Mouse (Mus musculus) MEL (cell line): ENCODE data around the gene Bace1. TPM values are rescaled to one million over a fixed set of nuclear protein-coding genes. Genes with fewer than 3 reads are reported as not detected.
A peak's percentile ranks its signal among the peaks of the same experiment; 100 is the strongest.

ENCODE experiments used
- DNase-seq: peaks from one replicate; pipeline ENCODE4 v3.0.0; 2011; ENCODE audit warnings: low read depth, low spot score
- H3K27ac ChIP-seq: 2 replicates; pipeline ENCODE4 v1.5.1; 2012; ENCODE audit warnings: low read depth, mild to moderate bottlenecking, control low read depth, low read length, moderate library complexity; ENCODE audit not compliant: control insufficient read depth
- H3K27me3 ChIP-seq, 2 experiments: fragments of 150-350 bp in 1 of 2; sonication (generic) in 1 of 2; 2 replicates each; pipeline ENCODE4 v1.6.1; 2012; ENCODE audit warnings: low read length in 2 of 2, mild to moderate bottlenecking in 2 of 2, improper control_type of control experiment in 1 of 2, moderate library complexity in 1 of 2; ENCODE audit not compliant: insufficient read depth in 2 of 2, control insufficient read depth in 1 of 2
- H3K36me3 ChIP-seq, 2 experiments: 2 replicates each; pipeline ENCODE4 v1.6.1; 2012 to 2014; ENCODE audit warnings: low read length in 2 of 2, improper control_type of control experiment in 1 of 2, inconsistent platforms in 1 of 2, mild to moderate bottlenecking in 1 of 2; ENCODE audit not compliant: insufficient read depth in 2 of 2, control insufficient read depth in 1 of 2
- H3K4me1 ChIP-seq, 2 experiments: fragments of 150-350 bp in 1 of 2; sonication (generic) in 1 of 2; 2 replicates each; pipeline ENCODE4 v1.6.1; 2012; ENCODE audit warnings: low read length in 2 of 2, improper control_type of control experiment in 1 of 2, mild to moderate bottlenecking in 1 of 2; ENCODE audit not compliant: insufficient read depth in 2 of 2, control insufficient read depth in 1 of 2
- H3K4me3 ChIP-seq, 2 experiments: fragments of 150-350 bp in 1 of 2; sonication (generic) in 1 of 2; 2 replicates each; pipeline ENCODE4 v1.5.1; 2012; ENCODE audit warnings: low read depth in 2 of 2, low read length in 2 of 2, mild to moderate bottlenecking in 2 of 2, moderate library complexity in 2 of 2, control low read depth in 1 of 2, improper control_type of control experiment in 1 of 2; ENCODE audit not compliant: control insufficient read depth in 1 of 2, insufficient read depth in 1 of 2
- H3K79me2 ChIP-seq: 2 replicates; pipeline ENCODE4 v1.6.1; 2012; ENCODE audit warnings: mild to moderate bottlenecking, low read length, moderate library complexity; ENCODE audit not compliant: control insufficient read depth, poor library complexity, insufficient read depth
- H3K9ac ChIP-seq: 2 replicates; pipeline ENCODE4 v1.6.1; 2012; ENCODE audit warnings: low read depth, mild to moderate bottlenecking, control low read depth, low read length, moderate library complexity; ENCODE audit not compliant: control insufficient read depth, poor library complexity, severe bottlenecking
- H3K9me3 ChIP-seq: fragments of 150-350 bp; sonication (generic); replicated peaks from 2 replicates; pipeline ENCODE4 v1.6.1; 2012; ENCODE audit warnings: mild to moderate bottlenecking, low read length, improper control_type of control experiment, moderate library complexity; ENCODE audit not compliant: insufficient read depth
- CHD1 ChIP-seq: IDR thresholded peaks from 2 replicates; pipeline ENCODE4 v1.6.1; 2012; ENCODE audit warnings: low read depth, mild to moderate bottlenecking, inconsistent platforms, low read length, improper control_type of control experiment
- CTCF ChIP-seq, 3 experiments: IDR thresholded peaks in 2 of 3; conservative IDR thresholded peaks in 1 of 3; 2 replicates each; pipeline ENCODE4 v1.5.1; 2011 to 2012; ENCODE audit warnings: low read length in 3 of 3, low read depth in 2 of 3, mild to moderate bottlenecking in 2 of 3, improper control_type of control experiment in 1 of 3, inconsistent platforms in 1 of 3, mixed read lengths in 1 of 3, moderate library complexity in 1 of 3; ENCODE audit not compliant: control insufficient read depth in 1 of 3, insufficient read depth in 1 of 3, poor library complexity in 1 of 3, severe bottlenecking in 1 of 3
- GATA1 ChIP-seq: IDR thresholded peaks from 2 replicates; pipeline ENCODE4 v1.6.1; 2011; ENCODE audit warnings: low read depth, low read length, improper control_type of control experiment
- KAT2A ChIP-seq: conservative IDR thresholded peaks from 2 replicates; pipeline ENCODE4 v1.6.1; 2012; ENCODE audit warnings: low read depth, low read length, improper control_type of control experiment, inconsistent platforms
- MAFK ChIP-seq: IDR thresholded peaks from 2 replicates; pipeline ENCODE4 v1.6.1; 2011; ENCODE audit warnings: low read depth, mild to moderate bottlenecking, low read length, improper control_type of control experiment, borderline replicate concordance
- MEF2A ChIP-seq: IDR thresholded peaks from 2 replicates; pipeline ENCODE4 v1.6.1; 2014; ENCODE audit warnings: low read depth, mild to moderate bottlenecking, inconsistent platforms, low read length, improper control_type of control experiment; ENCODE audit not compliant: poor library complexity, insufficient replicate concordance, severe bottlenecking; ENCODE audit errors: extremely low read depth
- MXI1 ChIP-seq: IDR thresholded peaks from 2 replicates; pipeline ENCODE4 v1.6.1; 2011; ENCODE audit warnings: mild to moderate bottlenecking, low read depth, low read length, improper control_type of control experiment
- MYC ChIP-seq: IDR thresholded peaks from 2 replicates; pipeline ENCODE4 v1.6.1; 2011; ENCODE audit warnings: low read depth, mild to moderate bottlenecking, low read length, improper control_type of control experiment, moderate library complexity
- NELFE ChIP-seq: IDR thresholded peaks from 2 replicates; pipeline ENCODE4 v1.6.1; 2011; ENCODE audit warnings: low read depth, low read length, improper control_type of control experiment
- POLR2A ChIP-seq, 2 experiments: IDR thresholded peaks; 2 replicates each; pipeline ENCODE4 v1.6.1; 2011 to 2012; ENCODE audit warnings: low read length in 2 of 2, mild to moderate bottlenecking in 2 of 2, control low read depth in 1 of 2, improper control_type of control experiment in 1 of 2, low read depth in 1 of 2, moderate library complexity in 1 of 2; ENCODE audit not compliant: control insufficient read depth in 1 of 2, insufficient read depth in 1 of 2, poor library complexity in 1 of 2
- POLR2AphosphoS5 ChIP-seq: IDR thresholded peaks from 2 replicates; pipeline ENCODE4 v1.6.1; 2012; ENCODE audit warnings: low read depth, borderline replicate concordance, mild to moderate bottlenecking, inconsistent platforms, low read length, moderate library complexity, mixed read lengths
- RCOR1 ChIP-seq: IDR thresholded peaks from 2 replicates; pipeline ENCODE4 v1.6.1; 2012; ENCODE audit warnings: low read depth, mild to moderate bottlenecking, inconsistent platforms, low read length, improper control_type of control experiment
- SMC3 ChIP-seq: IDR thresholded peaks from 2 replicates; pipeline ENCODE4 v1.6.1; 2011; ENCODE audit warnings: low read depth, low read length, improper control_type of control experiment
- TBP ChIP-seq: IDR thresholded peaks from 2 replicates; pipeline ENCODE4 v1.8.0; 2011; ENCODE audit warnings: low read depth, low read length, improper control_type of control experiment
- USF1 ChIP-seq: IDR thresholded peaks from 2 replicates; pipeline ENCODE4 v1.6.1; 2014; ENCODE audit warnings: low read depth, mild to moderate bottlenecking, inconsistent platforms, low read length, improper control_type of control experiment, moderate library complexity
- ZMIZ1 ChIP-seq: IDR thresholded peaks from 2 replicates; pipeline ENCODE4 v1.6.1; 2012; ENCODE audit warnings: low read depth, mild to moderate bottlenecking, inconsistent platforms, low read length, improper control_type of control experiment, moderate library complexity
- polyA plus RNA-seq, 2 experiments: library from polyadenylated mRNA; stranded (reverse) in 1 of 2; unstranded in 1 of 2; fragments of >175 nt in 1 of 2; fragments of >200 nt in 1 of 2; gene quantifications; 2 replicates each; pipeline versions ENCODE4 v1.2.1 to v1.2.4; 2012; ENCODE audit warnings: low replicate concordance in 2 of 2, low read depth in 1 of 2; ENCODE audit not compliant: insufficient read length in 2 of 2, insufficient read depth in 1 of 2, missing spikeins in 1 of 2
- total RNA-seq: library from RNA; depleted of rRNA; stranded (reverse); fragments of 300-350 nt; gene quantifications from 2 replicates; pipeline ENCODE4 v1.2.3, GENCODE M21; 2012

Bace1 gene
- total and polyA plus RNA-seq, 3 experiments: 0.27 to 4.0 TPM; not detected in 1

DNA sequence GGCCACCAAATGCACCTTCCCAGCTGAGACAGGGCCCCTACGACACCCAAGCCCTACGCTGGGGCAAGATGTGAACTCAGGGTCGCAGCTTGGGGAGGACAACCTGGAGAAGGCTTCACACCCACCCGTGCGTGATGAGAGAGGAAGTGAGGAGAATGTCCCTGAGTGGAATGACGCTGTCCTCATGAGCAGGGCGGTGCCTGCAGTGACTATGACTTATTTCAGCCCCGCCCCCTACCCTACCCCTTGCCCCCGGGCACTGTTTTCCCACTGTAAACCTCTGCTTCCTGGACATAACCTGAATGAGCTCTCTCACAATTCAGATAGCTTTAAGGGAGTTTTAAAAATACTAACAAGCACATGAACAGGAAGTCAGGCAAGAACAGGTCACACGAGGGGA lies 22.9 kb upstream of the Bace1 start:
- H3K4me3 ChIP-seq: no peak overlapping the region
- H3K27me3 ChIP-seq: no peaks in the 10 kb centered on the region
- H3K9ac ChIP-seq: no peak overlapping the region
- H3K4me1 ChIP-seq: no peaks in the 10 kb centered on the region
- no peaks in the 10 kb centered on the region for H3K79me2 ChIP-seq
- no peak for DNase-seq
- no peaks in the 10 kb centered on the region; a peak in 1 of 4 replicates for H3K36me3 ChIP-seq
- H3K9me3 ChIP-seq: no peaks in the 10 kb centered on the region
- no peak for TF ChIP-seq NELFE
- TF ChIP-seq, all 39 proteins: peak for 0
- no peak overlapping the region for H3K27ac ChIP-seq

DNA sequence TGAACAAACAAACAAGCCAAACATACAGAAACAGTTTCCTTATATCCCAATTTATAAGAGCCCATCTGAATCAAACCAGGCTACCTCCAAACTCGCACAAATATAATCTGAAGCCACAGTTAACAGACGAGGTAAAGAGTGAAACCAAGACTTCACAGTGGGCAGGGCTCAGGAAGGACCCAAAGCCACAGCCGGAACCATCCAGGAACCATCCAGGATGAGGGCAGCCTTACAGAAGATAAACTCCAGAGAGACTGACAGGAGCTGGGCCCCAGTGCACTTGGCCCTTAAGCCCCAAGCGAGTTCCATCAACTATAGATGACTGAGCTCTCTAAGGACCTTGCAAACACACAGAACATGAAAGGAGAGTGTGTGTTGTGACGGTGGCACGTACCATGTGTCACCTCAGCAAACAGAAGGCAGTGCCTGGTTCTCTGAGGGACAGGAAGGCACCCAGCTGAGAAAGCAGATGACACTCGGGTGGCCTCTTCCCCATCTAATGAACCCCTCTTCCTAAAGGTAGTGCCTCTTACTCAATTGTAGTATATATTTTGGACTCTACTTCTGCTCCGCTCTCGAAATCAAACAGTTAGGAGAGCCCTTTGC lies 19.9 kb upstream of the Bace1 start:
- Histone ChIP-seq H3K4me3 (no peak overlapping the region), H3K4me1 (no peaks in the 10 kb centered on the region), H3K9me3 (no peaks in the 10 kb centered on the region), H3K27ac (no peak overlapping the region), H3K27me3 (no peaks in the 10 kb centered on the region), H3K36me3 (no peaks in the 10 kb centered on the region), H3K79me2 (no peaks in the 10 kb centered on the region), H3K9ac (no peak overlapping the region)
- DNase-seq: no peak
- TF ChIP-seq ZMIZ1 (no peak), MAFK (no peak), MXI1 (no peak), TBP (no peak), GATA1 (no peak), MEF2A (no peak), POLR2AphosphoS5 (no peak), USF1 (no peak), SMC3 (no peak), CHD1 (no peak), NELFE (no peak), POLR2A (IDR thresholded peaks at IDR 0.05; ENCODE audit: control insufficient read depth in 1 of 2, insufficient read depth in 1 of 2, low read depth in 1 of 2, low read length in 2 of 2, poor library complexity in 1 of 2) (no peak)

DNA sequence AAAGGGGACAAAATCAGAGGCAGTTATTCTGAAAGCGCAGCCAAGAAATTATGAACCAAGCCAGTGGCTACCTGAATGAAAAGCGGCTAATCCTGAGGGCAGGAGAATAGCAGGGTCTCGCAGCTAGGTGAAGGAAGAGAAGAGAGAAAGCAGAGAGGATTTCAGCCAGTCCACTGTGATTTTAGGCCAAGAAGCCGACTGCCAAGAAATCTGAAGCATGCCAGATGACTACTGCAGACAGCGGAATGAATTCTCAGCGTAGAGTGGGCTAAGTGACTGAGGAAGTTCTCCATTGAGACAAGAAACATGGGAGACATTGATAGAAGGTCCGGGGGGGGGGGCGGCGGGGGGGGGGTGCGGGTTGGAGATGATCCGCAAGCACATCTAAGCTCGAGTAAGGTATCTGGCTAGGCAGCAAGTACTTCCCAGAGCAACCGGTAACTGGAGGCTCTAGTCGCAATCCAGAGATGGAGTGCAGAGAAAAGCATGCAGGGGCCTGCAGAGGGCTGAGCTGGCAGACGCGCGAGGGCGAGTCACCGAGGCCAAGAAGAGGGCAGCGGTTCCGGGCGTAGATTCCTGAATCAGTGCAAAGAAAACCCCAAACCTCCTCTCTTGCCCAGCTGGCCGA lies 10.6 kb upstream of the Bace1 start:
- Histone ChIP-seq H3K36me3 (no peaks in the 10 kb centered on the region), H3K27ac (no peak overlapping the region), H3K9ac (peak overlapping the region; percentile 81), H3K4me3 (peak overlapping the region; percentile 80 to 83), H3K4me1 (no peaks in the 10 kb centered on the region), H3K79me2 (no peaks in the 10 kb centered on the region), H3K9me3 (no peaks in the 10 kb centered on the region), H3K27me3 (no peaks in the 10 kb centered on the region)
- TF ChIP-seq CTCF (IDR thresholded peaks at IDR 0.05 in 2 of 3, conservative IDR thresholded peaks at IDR 0.05 in 1 of 3; ENCODE audit: control insufficient read depth in 1 of 3, insufficient read depth in 1 of 3, low read depth in 2 of 3, low read length in 3 of 3, poor library complexity in 1 of 3, severe bottlenecking in 1 of 3) (no peak), MAFK (no peak), RCOR1 (peak; percentile 32; the same call in 1 of the 2 replicates), MYC (0 out of 2 replicates have a peak, but pooled peaks have one; percentile 2), KAT2A (no peak)
- peak; percentile 37 for DNase-seq
